Mouse (Mus musculus): ENCODE results near the gene Angptl8.
"Not testable (repeated sequence)": the region's sequence is repeated elsewhere in the genome, so short reads cannot be mapped to it uniquely, and the experiment has no call there.

The Angptl8 gene

DNA sequence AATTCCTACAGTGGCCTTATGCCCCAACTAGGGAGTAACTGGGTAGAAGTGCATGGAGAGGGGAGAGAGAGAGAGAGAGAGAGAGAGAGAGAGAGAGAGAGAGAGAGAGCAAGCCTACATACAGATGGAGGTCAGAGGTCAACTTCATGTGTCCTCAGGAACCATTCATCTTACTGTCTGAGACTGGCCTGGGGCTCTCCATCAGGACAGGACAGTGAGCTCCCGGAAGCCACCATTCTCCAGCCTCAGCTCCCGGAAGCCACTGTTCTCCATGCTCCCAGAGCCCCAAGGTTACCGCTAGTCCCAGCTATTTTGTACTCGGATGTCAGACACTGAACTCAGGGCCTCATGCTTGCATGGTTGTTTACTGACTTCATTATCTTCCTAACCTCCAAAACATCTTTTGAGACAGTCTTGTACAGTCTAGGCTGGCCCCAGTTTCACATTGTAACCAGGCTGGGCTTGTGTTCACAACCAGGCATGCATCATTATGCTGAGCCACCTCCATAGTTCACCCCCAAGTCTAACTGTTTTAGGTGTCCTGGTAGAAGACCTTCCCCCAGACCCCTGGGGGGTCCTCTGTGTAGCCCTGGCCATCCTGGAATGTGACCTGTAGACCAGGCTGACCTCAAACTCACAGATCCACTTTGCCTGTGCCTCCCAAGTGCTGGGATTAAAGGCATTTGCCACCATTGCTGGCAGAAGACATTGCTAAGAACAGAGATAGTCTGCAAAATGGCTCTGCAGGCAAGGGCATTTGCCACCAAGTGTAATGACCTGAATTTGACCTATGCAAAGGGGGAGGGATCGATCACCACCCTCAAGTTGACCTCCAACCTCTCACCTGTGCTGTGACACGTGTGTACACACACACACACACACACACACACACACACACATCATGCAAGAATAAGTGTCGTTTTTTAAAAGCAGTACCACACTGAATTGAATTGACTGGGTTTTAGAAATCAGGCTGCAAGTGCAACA, 14.7 kb downstream of the Angptl8 start:
- in situ Hi-C loops (cut with MboI), result no loop called here

- in situ Hi-C loops (cut with MboI), result no loop called here
Observed at GRCm38 (mm10) chr9:21851084-21851483, 15.8 kb downstream of the Angptl8 start.

- in situ Hi-C loops (cut with MboI), result no loop called here
Observed at GRCm38 (mm10) chr9:21852128-21853091, 17.1 kb downstream of the Angptl8 start, which contains the start of gene Dock6. Dock6 (minus strand) TSS chr9:21852635.

DNA sequence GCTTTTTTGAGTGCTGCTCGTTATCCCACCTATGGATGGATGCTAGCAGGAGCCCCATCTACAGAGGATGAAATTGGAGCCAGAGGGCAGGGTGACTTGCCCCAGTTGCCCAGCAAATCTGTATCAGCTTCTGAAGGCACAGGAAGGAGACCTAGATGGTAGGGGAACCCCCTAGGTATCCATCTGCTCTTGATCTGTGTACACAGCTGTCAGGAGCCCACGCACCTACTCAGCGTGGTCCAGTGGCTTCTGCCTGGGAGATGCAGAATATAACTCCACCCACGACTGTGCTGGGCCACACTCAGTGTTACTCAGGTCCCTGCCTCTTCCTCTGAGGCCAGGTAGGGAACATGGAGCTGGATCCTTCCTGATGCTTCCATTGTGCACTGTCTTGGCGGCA, 18.7 kb downstream of the Angptl8 start:
- in situ Hi-C loops (cut with MboI), result no loop called here

DNA sequence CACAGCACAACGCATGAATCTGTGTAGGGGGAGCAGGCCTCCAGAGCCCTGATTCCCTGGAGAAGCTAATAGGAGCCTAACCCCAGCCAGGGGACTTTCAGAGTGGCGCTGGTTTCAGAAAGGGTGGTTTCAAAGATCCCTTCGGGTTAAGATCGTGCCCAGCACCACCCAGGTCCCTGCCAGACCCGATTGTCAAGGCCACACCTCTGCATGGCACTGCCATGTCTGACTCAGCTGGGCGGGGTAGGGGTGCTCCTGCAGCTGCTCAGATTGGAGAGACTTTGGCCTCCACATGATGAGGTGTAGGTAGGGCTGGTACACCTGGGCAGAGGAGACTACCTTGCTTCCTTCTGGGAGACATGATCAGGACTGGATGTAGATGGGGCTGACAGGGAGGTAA, 19.6 kb downstream of the Angptl8 start:
- in situ Hi-C loops (cut with MboI), result no loop called here

- in situ Hi-C loops (cut with MboI), result no loop called here
Observed at GRCm38 (mm10) chr9:21857501-21857900, 22.2 kb downstream of the Angptl8 start.

- in situ Hi-C loops (cut with MboI), result no loop called here
Observed at GRCm38 (mm10) chr9:21858084-21858483, 22.8 kb downstream of the Angptl8 start.

DNA sequence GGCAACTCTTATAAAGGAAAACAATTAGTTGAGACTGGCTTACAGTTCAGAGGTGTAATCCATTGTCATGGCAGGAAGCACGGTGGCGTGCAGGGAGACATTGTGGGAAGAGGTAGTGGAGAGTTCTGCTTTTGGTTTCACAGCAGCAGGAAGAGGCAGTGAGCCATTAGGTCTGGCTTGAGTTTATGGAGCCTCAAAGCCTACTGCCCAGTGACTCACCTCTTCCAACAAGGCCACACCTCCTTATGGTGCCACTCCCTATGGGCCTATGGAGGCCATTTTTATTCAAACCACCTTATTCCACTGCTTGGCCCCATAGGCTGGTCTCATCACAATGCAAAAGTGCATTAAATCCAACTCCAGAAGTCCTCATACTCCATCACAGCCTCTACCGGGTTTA, 24.3 kb downstream of the Angptl8 start:
- in situ Hi-C loops (cut with MboI), result no loop called here

GRCm38 (mm10) chr9:21860349-21860748, 25.0 kb downstream of the Angptl8 start:
- in situ Hi-C loops (cut with MboI), result not testable (repeated sequence)

- in situ Hi-C loops (cut with MboI), result no loop called here
Observed at GRCm38 (mm10) chr9:21862181-21862580, 26.9 kb downstream of the Angptl8 start.

DNA sequence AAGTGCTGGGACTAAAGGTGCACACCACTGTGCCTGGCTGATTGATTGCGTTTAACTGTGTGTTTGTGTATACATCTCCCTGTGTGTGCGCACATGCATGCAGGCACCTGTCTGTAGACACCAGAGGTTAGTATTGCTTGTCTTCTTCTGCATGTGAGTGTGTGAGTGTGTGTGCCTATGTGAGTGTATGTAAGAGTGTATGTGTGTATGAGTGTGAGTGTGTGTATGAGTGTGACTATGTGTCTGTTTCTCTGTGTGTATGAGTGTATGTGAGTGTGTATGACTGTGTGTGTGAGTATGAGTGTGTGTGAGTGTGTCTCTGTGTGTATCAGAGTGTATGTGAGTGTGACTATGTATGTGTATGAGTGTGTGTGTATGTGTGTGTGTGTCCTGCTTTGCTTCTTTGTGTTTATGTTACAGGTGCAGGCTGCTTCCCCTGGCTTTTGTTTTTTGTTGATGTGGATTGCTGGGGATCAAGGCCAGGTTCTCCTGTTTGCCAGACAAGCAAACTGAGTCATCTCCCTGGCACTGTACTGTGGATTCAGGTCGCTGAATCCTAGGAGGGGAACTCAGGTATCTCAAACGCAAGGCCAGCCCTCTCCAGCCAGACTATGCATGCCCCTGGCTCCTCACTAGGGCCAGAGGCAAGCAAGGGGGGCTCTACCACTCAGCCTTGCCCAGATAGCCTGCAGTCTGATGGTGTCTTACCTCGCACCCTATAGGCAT, 30.5 kb downstream of the Angptl8 start:
- in situ Hi-C loops (cut with MboI), result no loop called here

- in situ Hi-C loops (cut with MboI), result no loop called here
Observed at GRCm38 (mm10) chr9:21866641-21867040, 31.3 kb downstream of the Angptl8 start.

DNA sequence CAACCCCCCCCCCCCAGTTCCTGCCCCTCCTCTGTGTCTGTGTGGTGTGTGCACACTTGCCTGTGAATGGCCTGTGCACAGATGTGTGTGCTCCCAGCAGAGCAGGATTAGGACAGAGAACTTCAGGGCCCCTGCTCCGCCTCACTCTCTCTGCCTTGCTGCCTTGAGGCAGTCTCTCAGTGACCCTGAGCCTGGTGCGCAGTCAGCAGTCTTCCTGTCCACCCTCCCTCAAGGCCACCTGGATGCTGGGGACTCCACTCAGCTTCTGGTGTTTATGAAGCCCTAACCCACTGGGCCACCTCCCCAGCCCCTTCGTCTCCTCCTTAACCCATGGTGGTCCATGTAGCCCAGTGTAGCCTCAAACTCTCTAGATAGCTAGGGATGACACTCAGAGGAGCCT, 32.4 kb downstream of the Angptl8 start:
- in situ Hi-C loops (cut with MboI), result no loop called here

DNA sequence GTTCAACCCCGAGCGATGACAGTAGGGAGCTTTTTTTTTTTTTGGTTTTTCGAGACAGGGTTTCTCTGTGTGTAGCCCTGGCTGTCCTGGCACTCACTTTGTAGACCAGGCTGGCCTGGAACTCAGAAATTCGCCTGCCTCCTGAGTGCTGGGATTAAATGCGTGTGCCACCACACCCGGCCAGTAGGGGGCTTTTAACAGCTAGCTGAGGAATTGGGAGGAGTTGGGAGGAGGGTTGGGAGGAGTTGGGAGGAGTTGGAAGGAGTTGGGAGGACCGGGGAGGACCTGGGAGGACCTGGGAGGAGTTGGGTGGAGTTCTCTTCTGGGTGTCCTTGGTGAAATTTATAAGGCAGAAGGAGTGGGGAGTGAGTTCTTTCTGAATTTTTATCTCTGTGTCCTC, 34.0 kb downstream of the Angptl8 start:
- in situ Hi-C loops (cut with MboI), result not testable (repeated sequence)

- in situ Hi-C loops (cut with MboI), result no loop called here
Observed at GRCm38 (mm10) chr9:21870879-21871524, 35.7 kb downstream of the Angptl8 start.

DNA sequence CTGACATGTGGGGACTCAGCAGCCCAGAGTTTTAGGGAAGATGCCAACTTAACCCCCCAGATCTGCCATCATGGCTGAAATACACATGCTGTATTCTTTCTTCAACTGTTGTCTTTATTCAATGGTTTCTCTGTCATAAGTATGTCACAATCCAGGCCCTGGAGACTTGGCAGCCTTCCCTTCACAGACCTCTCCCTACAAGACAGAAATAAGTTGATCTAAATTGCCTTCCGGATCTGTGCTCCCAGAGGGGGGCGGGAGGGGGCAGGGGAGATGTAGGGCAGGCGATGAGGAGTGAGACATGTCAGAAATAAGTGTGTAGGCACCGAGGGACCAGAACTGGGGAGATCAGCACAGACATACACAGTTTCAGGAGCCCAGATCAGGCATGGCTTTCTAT, 36.9 kb downstream of the Angptl8 start:
- in situ Hi-C loops (cut with MboI), result no loop called here

- in situ Hi-C loops (cut with MboI), result no loop called here
Observed at GRCm38 (mm10) chr9:21876601-21877000, 41.3 kb downstream of the Angptl8 start.

Data from mature B cell (primary cell).